Mouse (Mus musculus) retina, adult 2 months (tissue): Measurements from ENCODE around the gene Cd24a.

Experiments used
- DNase-seq: peaks from one replicate; pipeline ENCODE4 v3.0.0-alpha.2; 2012; ENCODE audit warnings: low read depth, low spot score

The Cd24a gene

DNA sequence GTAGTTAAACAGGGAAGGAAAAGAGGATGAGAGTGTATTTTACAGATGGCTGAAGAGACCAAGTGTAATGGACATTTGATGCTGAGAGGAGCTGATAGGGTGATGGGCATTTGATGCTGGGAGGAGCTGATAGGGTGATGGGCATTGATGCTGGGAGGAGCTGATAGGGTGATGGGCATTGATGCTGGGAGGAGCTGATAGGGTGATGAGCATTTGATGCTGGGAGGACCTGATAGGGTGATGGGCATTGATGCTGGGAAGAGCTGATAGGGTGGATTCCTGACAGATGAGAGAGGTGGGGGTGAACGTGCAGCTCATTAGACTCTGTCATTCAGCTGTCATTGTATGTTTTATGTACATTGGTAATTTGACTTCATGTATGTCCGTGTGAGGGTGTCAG lies 47.5 kb downstream of the Cd24a start:
- DNase-seq, result no peak

DNA sequence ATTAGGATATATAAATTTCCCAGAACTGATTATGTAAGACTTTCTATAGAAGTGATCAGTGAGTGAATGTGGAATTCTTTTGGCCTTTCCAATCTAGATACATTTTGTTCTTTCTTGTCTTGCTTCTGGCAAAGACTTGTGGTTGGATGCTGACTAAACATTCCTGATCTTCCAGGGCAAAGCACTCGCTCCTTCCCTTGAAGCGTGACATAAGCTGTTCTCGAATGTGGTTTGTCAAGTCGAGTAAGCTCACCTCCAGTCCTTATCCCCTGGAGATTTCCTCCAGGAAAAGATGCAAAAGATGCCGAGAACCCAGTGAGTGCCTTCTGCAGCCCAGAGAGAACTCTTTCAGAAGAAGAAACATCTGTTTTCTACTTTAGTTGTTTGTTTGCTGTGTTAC lies 51.1 kb downstream of the Cd24a start:
- DNase-seq, result no peak

DNA sequence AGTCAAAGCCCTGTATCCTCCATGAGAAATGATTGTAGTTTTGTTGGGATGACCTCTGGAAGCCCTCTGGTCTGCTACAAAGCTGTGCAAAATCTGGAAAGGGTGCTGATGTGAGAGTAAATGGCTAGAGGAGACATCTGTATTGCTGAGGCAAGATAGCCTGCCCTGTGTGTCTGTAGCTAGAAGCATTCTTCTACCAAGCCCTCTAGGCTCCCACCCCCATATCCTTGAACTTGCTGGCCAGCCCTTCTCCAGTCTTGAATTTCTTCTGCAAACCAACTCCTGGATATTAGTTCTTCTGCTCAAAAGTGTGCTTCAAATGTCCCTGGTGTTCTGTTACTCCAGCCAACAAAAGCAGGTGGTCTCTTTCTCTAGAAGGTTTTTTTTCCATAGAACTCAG lies 51.8 kb downstream of the Cd24a start:
- DNase-seq, result no peak

DNA sequence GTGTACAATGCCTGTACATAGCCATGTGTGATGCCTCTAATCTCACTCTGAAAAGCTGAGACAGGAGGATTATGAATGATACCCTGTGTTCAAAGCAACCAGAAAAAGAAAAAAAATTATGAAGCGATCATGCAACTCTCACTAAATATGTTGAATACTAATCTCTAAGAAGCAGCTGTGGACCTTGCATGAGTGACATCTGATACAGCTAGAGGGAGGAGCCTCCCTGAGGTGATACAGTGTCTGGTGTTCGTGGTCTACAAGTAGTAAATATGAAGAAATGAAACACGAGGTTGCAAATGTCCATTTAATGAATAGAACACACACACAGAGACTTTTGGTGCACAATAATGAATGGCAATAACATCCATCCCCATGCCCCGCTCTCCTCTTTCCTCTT lies 52.5 kb downstream of the Cd24a start:
- DNase-seq, result no peak

DNA sequence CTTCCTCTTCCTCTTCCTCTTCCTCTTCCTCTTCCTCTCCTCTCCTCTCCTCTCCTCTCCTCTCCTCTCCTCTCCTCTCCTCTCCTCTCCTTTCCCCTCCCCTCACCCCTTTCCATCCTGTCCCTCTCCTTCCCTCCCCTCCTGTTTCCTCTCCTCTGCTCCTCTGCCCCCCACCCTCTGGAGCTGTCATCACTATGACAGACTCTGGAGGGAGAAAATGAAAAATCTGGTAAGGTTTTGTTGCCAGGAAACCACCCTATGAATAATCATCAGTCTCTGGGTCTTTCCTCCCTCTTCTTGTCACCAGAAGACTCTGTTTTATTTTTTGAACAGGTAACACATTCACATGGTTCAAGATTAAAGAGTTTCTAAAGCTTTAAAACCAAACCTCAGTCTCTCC lies 53.0 kb downstream of the Cd24a start:
- DNase-seq, result no peak

DNA sequence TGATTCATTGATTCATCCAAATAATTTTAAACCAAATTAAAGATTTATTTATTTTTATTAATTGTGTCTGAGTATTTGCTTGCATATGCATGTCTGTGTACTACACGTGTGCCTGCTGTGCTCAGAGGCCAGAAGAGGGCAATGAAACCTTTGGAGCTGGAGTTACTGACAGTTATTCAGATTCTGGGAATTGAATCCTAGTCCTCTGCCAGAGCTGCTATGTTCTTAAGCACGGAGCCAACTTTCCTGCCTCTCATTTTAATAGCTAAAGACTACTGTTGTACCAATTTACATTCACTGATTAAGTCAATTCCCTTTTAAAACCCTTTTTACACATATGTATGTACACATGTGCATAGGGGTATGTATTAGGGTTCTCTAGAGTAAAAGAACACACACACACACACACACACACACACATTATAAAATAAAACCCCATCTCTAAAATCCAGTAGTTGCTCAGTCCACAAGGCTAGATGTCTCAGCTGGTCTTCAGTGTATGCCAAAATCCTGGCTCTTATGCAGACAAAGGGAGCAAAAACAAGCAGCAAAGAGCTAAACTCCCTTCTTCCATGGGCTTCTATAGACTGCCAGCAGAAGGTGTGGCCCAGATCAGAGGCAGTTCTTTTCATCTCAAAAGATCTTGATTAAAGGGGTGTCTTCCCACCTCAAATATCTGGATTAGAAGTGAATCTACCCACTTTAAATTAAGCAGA lies 53.7 kb downstream of the Cd24a start:
- no peak for DNase-seq

DNA sequence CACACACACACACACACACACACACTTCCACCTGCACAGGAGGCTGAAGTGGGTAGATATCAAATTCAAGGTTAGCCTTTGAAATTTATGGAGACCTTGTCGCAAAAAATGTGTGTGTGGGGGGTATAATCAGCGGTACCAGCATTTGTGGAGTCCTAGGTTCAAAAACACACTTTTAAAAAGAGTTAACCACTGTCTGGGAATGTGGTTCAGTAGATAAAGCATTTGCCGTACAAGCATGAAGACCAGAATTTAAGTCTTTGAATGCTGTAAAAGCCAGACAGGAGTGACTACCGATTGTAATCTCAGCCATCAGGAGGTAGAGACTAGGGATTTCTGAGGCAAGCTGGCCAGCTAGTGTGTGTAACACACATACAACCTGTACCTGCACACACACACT lies 55.0 kb downstream of the Cd24a start:
- DNase-seq, result no peak
